Mouse (Mus musculus) right cerebral cortex, postnatal 10 days (tissue): ENCODE results near the gene Slpi.

Experiments
- DNase-seq, 2 experiments: peaks; one replicate each; pipeline ENCODE4 v3.0.0; 2021; ENCODE audit warnings: low spot score in 2 of 2

The Slpi gene

GRCm38 (mm10) chr2:164421306-164421705, 32.4 kb upstream of the Slpi start:
- DNase-seq: no peak

- DNase-seq: no peak
Measured at GRCm38 (mm10) chr2:164419489-164419888, 30.6 kb upstream of the Slpi start.

GRCm38 (mm10) chr2:164418308-164418875, 29.5 kb upstream of the Slpi start:
- no peak for DNase-seq

GRCm38 (mm10) chr2:164417198-164417597, 28.3 kb upstream of the Slpi start:
- DNase-seq: no peak

GRCm38 (mm10) chr2:164414581-164414980, 25.7 kb upstream of the Slpi start:
- DNase-seq: no peak

- DNase-seq: no peak
Measured at GRCm38 (mm10) chr2:164414167-164414566, 25.3 kb upstream of the Slpi start.

GRCm38 (mm10) chr2:164407708-164408107, 18.8 kb upstream of the Slpi start:
- peak; percentile 59 to 81 for DNase-seq

GRCm38 (mm10) chr2:164405519-164405918, 16.6 kb upstream of the Slpi start:
- no peak for DNase-seq

- DNase-seq: no peak
Measured at GRCm38 (mm10) chr2:164405060-164405459, 16.2 kb upstream of the Slpi start, which contains the start of gene Matn4. Matn4 (minus strand) TSS chr2:164405160.

- DNase-seq: peak in 1 of 2 experiments; percentile 39
Measured at GRCm38 (mm10) chr2:164404082-164404990, 15.4 kb upstream of the Slpi start.

GRCm38 (mm10) chr2:164403396-164404081, 14.6 kb upstream of the Slpi start:
- DNase-seq: peak; percentile 71 to 80

- peak; percentile 69 to 81 for DNase-seq
Measured at GRCm38 (mm10) chr2:164402906-164403305, 14.0 kb upstream of the Slpi start, which contains the start of gene Rbpjl. Rbpjl (plus strand) TSS chr2:164403141.

GRCm38 (mm10) chr2:164396911-164397310, 8.0 kb upstream of the Slpi start:
- no peak for DNase-seq

GRCm38 (mm10) chr2:164396076-164396475, 7.2 kb upstream of the Slpi start:
- no peak for DNase-seq

- DNase-seq: no peak
Measured at GRCm38 (mm10) chr2:164393126-164393525, 4.2 kb upstream of the Slpi start.

GRCm38 (mm10) chr2:164389499-164389898, 604 bp upstream of the Slpi start:
- DNase-seq: peak; percentile 87 to 92

GRCm38 (mm10) chr2:164386953-164387352, 1.9 kb downstream of the Slpi start:
- DNase-seq: peak; percentile 67 to 71

GRCm38 (mm10) chr2:164385927-164386763, 2.8 kb downstream of the Slpi start:
- DNase-seq: peak; percentile 78 to 79

GRCm38 (mm10) chr2:164383656-164384399, 5.1 kb downstream of the Slpi start:
- no peak for DNase-seq

GRCm38 (mm10) chr2:164382971-164383370, 5.9 kb downstream of the Slpi start:
- no peak for DNase-seq

GRCm38 (mm10) chr2:164381726-164382125, 7.2 kb downstream of the Slpi start:
- no peak for DNase-seq
